Mouse (Mus musculus): ENCODE data around the gene Tcl1b3. TPM values are rescaled to one million over a fixed set of nuclear protein-coding genes. Genes with fewer than 3 reads are reported as not detected.

Tcl1b3 gene
- polyA plus RNA-seq, 1 experiment from 2014 or later, result not detected

- Histone ChIP-seq H3K27ac (ENCODE audit: low read length) (no peak overlapping the region), H3K27me3 (ENCODE audit: control insufficient read depth, insufficient read depth, low read depth, low read length) (no peaks in the 10 kb centered on the region), H3K4me3 (ENCODE audit: low read depth, low read length) (no peak overlapping the region), H3K36me3 (ENCODE audit: control insufficient read depth, insufficient read depth) (no peaks in the 10 kb centered on the region), H3K4me2 (ENCODE audit: low read depth, low read length) (no peak overlapping the region), H3K9me3 (replicated peaks; ENCODE audit: control insufficient read depth, low read length) (no peaks in the 10 kb centered on the region), H3K4me1 (ENCODE audit: control insufficient read depth, low read depth, low read length) (no peaks in the 10 kb centered on the region), H3K9ac (ENCODE audit: low read depth, low read length) (no peak overlapping the region)
- ATAC-seq (ENCODE audit: low read depth), result no peak
- WGBS (ENCODE audit: insufficient replicate concordance), result 63% methylated on average over 7 of the region's 7 CpGs
These were observed 26.4 kb downstream of the Tcl1b3 start for GRCm38 (mm10) chr12:105217101-105217760.

GRCm38 (mm10) chr12:105222601-105223319 lies 31.9 kb downstream of the Tcl1b3 start, which contains the start of gene Tcl1:
Gene Tcl1, minus strand, starts transcription at chr12:105222793.
- WGBS (ENCODE audit: insufficient replicate concordance), result 73% methylated on average over 22 of the region's 22 CpGs
- H3K4me1 ChIP-seq (ENCODE audit: control insufficient read depth, low read depth, low read length), result no peaks in the 10 kb centered on the region

GRCm38 (mm10) chr12:105224621-105225320 lies 33.9 kb downstream of the Tcl1b3 start:
- no peak for ATAC-seq (ENCODE audit: low read depth)
- no peaks in the 10 kb centered on the region for H3K4me1 ChIP-seq (ENCODE audit: control insufficient read depth, low read depth, low read length)
- no peak overlapping the region for H3K27ac ChIP-seq (ENCODE audit: low read length)
- no peak overlapping the region for H3K4me2 ChIP-seq (ENCODE audit: low read depth, low read length)
- no peak overlapping the region for H3K4me3 ChIP-seq (ENCODE audit: low read depth, low read length)
- H3K27me3 ChIP-seq (ENCODE audit: control insufficient read depth, insufficient read depth, low read depth, low read length), result no peaks in the 10 kb centered on the region
- H3K9ac ChIP-seq (ENCODE audit: low read depth, low read length), result no peak overlapping the region
- WGBS (ENCODE audit: insufficient replicate concordance), result 44% methylated on average over 16 of the region's 16 CpGs
- H3K9me3 ChIP-seq (replicated peaks; ENCODE audit: control insufficient read depth, low read length), result no peaks in the 10 kb centered on the region
- no peaks in the 10 kb centered on the region for H3K36me3 ChIP-seq (ENCODE audit: control insufficient read depth, insufficient read depth)

More at GRCm38 (mm10) chr12:105222601-105223319, 31.9 kb downstream of the Tcl1b3 start, which contains the start of gene Tcl1:
- H3K4me2 ChIP-seq (ENCODE audit: low read depth, low read length), result no peak within 1 kb of the TSS
- H3K9ac ChIP-seq (ENCODE audit: low read depth, low read length), result no peak within 1 kb of the TSS
- H3K27ac ChIP-seq (ENCODE audit: low read length), result no peak within 1 kb of the TSS
- no peaks in the 10 kb centered on the region for H3K9me3 ChIP-seq (replicated peaks; ENCODE audit: control insufficient read depth, low read length)
- no peaks in the 10 kb centered on the region for H3K27me3 ChIP-seq (ENCODE audit: control insufficient read depth, insufficient read depth, low read depth, low read length)
- no peak for ATAC-seq (ENCODE audit: low read depth)
- no peak within 1 kb of the TSS for H3K4me3 ChIP-seq (ENCODE audit: low read depth, low read length)
- no peaks in the 10 kb centered on the region for H3K36me3 ChIP-seq (ENCODE audit: control insufficient read depth, insufficient read depth)

- 64% methylated on average over 11 of the region's 11 CpGs for WGBS (ENCODE audit: insufficient replicate concordance)
- Histone ChIP-seq H3K27me3 (ENCODE audit: control insufficient read depth, insufficient read depth, low read depth, low read length) (no peaks in the 10 kb centered on the region), H3K4me3 (ENCODE audit: low read depth, low read length) (no peak overlapping the region), H3K36me3 (ENCODE audit: control insufficient read depth, insufficient read depth) (no peaks in the 10 kb centered on the region), H3K27ac (ENCODE audit: low read length) (no peak overlapping the region), H3K4me2 (ENCODE audit: low read depth, low read length) (no peak overlapping the region), H3K9ac (ENCODE audit: low read depth, low read length) (no peak overlapping the region), H3K4me1 (ENCODE audit: control insufficient read depth, low read depth, low read length) (no peaks in the 10 kb centered on the region), H3K9me3 (replicated peaks; ENCODE audit: control insufficient read depth, low read length) (no peaks in the 10 kb centered on the region)
- no peak for ATAC-seq (ENCODE audit: low read depth)
These were observed 43.5 kb downstream of the Tcl1b3 start for GRCm38 (mm10) chr12:105234362-105234761.

GRCm38 (mm10) chr12:105235091-105235490 lies 44.2 kb downstream of the Tcl1b3 start:
- no peaks in the 10 kb centered on the region for H3K4me1 ChIP-seq (ENCODE audit: control insufficient read depth, low read depth, low read length)
- no peaks in the 10 kb centered on the region for H3K36me3 ChIP-seq (ENCODE audit: control insufficient read depth, insufficient read depth)
- H3K9ac ChIP-seq (ENCODE audit: low read depth, low read length), result no peak overlapping the region
- no peaks in the 10 kb centered on the region for H3K27me3 ChIP-seq (ENCODE audit: control insufficient read depth, insufficient read depth, low read depth, low read length)
- no peak overlapping the region for H3K4me3 ChIP-seq (ENCODE audit: low read depth, low read length)
- no peaks in the 10 kb centered on the region for H3K9me3 ChIP-seq (replicated peaks; ENCODE audit: control insufficient read depth, low read length)
- WGBS (ENCODE audit: insufficient replicate concordance), result 30% methylated on average over 3 of the region's 3 CpGs
- H3K4me2 ChIP-seq (ENCODE audit: low read depth, low read length), result no peak overlapping the region
- no peak for ATAC-seq (ENCODE audit: low read depth)
- H3K27ac ChIP-seq (ENCODE audit: low read length), result no peak overlapping the region

- H3K4me3 ChIP-seq (ENCODE audit: low read depth, low read length), result no peak overlapping the region
- no peaks in the 10 kb centered on the region for H3K4me1 ChIP-seq (ENCODE audit: control insufficient read depth, low read depth, low read length)
- no peaks in the 10 kb centered on the region for H3K9me3 ChIP-seq (replicated peaks; ENCODE audit: control insufficient read depth, low read length)
- no peak overlapping the region for H3K27ac ChIP-seq (ENCODE audit: low read length)
- no peak overlapping the region for H3K4me2 ChIP-seq (ENCODE audit: low read depth, low read length)
- no peak overlapping the region for H3K9ac ChIP-seq (ENCODE audit: low read depth, low read length)
- no peak for ATAC-seq (ENCODE audit: low read depth)
- no peaks in the 10 kb centered on the region for H3K27me3 ChIP-seq (ENCODE audit: control insufficient read depth, insufficient read depth, low read depth, low read length)
- H3K36me3 ChIP-seq (ENCODE audit: control insufficient read depth, insufficient read depth), result no peaks in the 10 kb centered on the region
- 69% methylated on average over 9 of the region's 9 CpGs for WGBS (ENCODE audit: insufficient replicate concordance)
These were observed 48.2 kb downstream of the Tcl1b3 start for GRCm38 (mm10) chr12:105239060-105239459.

Other genes starting within 250 kb of the Tcl1b3 start
- 2.8 TPM in 2 replicates for gene Syne3, start 181.2 kb upstream of the Tcl1b3 start, polyA plus RNA-seq (2015; fragmentation: Nextera tagmentation; extraction: Ambion mirVana)
- gene Glrx5, start 158.4 kb upstream of the Tcl1b3 start, polyA plus RNA-seq (2015; fragmentation: Nextera tagmentation; extraction: Ambion mirVana), result 424 and 446 TPM in 2 replicates
- gene Tcl1b2, start 45.0 kb upstream of the Tcl1b3 start, polyA plus RNA-seq (2015; fragmentation: Nextera tagmentation; extraction: Ambion mirVana), result not detected in 2 replicates
- not detected in 2 replicates for gene Tcl1b1, start 31.4 kb upstream of the Tcl1b3 start, polyA plus RNA-seq (2015; fragmentation: Nextera tagmentation; extraction: Ambion mirVana)
- gene Tcl1b5, start 14.7 kb upstream of the Tcl1b3 start, polyA plus RNA-seq (2015; fragmentation: Nextera tagmentation; extraction: Ambion mirVana), result not detected in 2 replicates
- not detected in 2 replicates for gene Tcl1b4, start 10.9 kb downstream of the Tcl1b3 start, polyA plus RNA-seq (2015; fragmentation: Nextera tagmentation; extraction: Ambion mirVana)
- not detected in 2 replicates for gene Tcl1, start 31.8 kb downstream of the Tcl1b3 start, polyA plus RNA-seq (2015; fragmentation: Nextera tagmentation; extraction: Ambion mirVana)
- gene Tunar, start 142.8 kb downstream of the Tcl1b3 start, polyA plus RNA-seq (2015; fragmentation: Nextera tagmentation; extraction: Ambion mirVana), result not detected in 2 replicates

Data from liver, embryonic 16.5 days (tissue).